Mouse (Mus musculus): Measurements from ENCODE around the gene Csnk2a2. TPM values are rescaled to one million over a fixed set of nuclear protein-coding genes. Genes with fewer than 3 reads are reported as not detected.

Gene Csnk2a2
- polyA plus RNA-seq, 1 experiment from 2014 or later: 10.5 TPM

GRCm38 (mm10) chr8:95434233-95434632, 55.6 kb downstream of the Csnk2a2 start:
- Histone ChIP-seq H3K9me3 (no peaks in the 10 kb centered on the region), H3K9ac (peak overlapping the region; percentile 94), H3K27me3 (replicated peaks) (no peaks in the 10 kb centered on the region), H3K27ac (peak overlapping the region; percentile 93), H3K36me3 (no peaks in the 10 kb centered on the region), H3K4me1 (replicated peaks) (peaks cover 34% of the 10 kb centered on the region), H3K4me2 (replicated peaks) (peak overlapping the region; percentile 78), H3K4me3 (replicated peaks) (peak overlapping the region; percentile 95)
- under 1% methylated on average over 25 of the region's 25 CpGs for WGBS
- peak; percentile 53 for ATAC-seq

DNA sequence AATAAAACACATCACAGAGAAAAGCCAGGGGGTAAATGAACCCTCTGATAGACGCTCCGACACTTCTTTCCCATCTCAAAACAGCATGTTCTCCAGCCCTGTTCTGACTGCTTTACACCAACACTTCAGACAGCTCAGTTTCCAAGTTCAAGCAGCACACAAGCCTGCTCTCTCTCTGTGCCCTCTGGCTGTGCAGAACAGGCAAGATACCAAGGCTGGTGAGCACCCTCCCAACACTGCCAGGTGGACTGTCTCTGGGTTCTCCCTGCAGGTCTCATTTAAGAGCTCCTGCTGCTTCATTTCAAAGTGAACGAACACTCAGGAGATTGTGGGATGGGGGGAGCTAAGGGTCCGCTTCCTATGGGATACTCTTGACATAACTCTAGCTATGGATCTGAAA, 56.7 kb downstream of the Csnk2a2 start:
- 58% methylated on average over 4 of the region's 4 CpGs for WGBS
- Histone ChIP-seq H3K27ac (no peak overlapping the region), H3K36me3 (no peaks in the 10 kb centered on the region), H3K9ac (peak overlapping the region; percentile 94), H3K9me3 (no peaks in the 10 kb centered on the region), H3K27me3 (replicated peaks) (no peaks in the 10 kb centered on the region), H3K4me2 (replicated peaks) (peak overlapping the region; percentile 78), H3K4me3 (replicated peaks) (peak overlapping the region; percentile 95), H3K4me1 (replicated peaks) (peaks cover 41% of the 10 kb centered on the region)
- no peak for ATAC-seq

GRCm38 (mm10) chr8:95432471-95432870, 57.4 kb downstream of the Csnk2a2 start:
- Histone ChIP-seq H3K27me3 (replicated peaks) (no peaks in the 10 kb centered on the region), H3K4me3 (replicated peaks) (no peak overlapping the region), H3K36me3 (no peaks in the 10 kb centered on the region), H3K4me2 (replicated peaks) (0 out of 2 replicates have a peak overlapping the region, but pooled peaks have one; percentile 78), H3K9ac (0 out of 2 replicates have a peak overlapping the region, but pooled peaks have one; percentile 94), H3K4me1 (replicated peaks) (peaks cover 48% of the 10 kb centered on the region), H3K27ac (no peak overlapping the region), H3K9me3 (no peaks in the 10 kb centered on the region)
- ATAC-seq: no peak
- WGBS: 53% methylated on average over 3 of the region's 3 CpGs

- WGBS: 21% methylated on average over 3 of the region's 3 CpGs
- no peak for ATAC-seq
- H3K4me1 ChIP-seq (replicated peaks): peaks cover 58% of the 10 kb centered on the region
- H3K4me3 ChIP-seq (replicated peaks): no peak overlapping the region
- no peaks in the 10 kb centered on the region for H3K9me3 ChIP-seq
- no peaks in the 10 kb centered on the region for H3K27me3 ChIP-seq (replicated peaks)
- H3K36me3 ChIP-seq: no peaks in the 10 kb centered on the region
- H3K9ac ChIP-seq: no peak overlapping the region
- H3K4me2 ChIP-seq (replicated peaks): peak overlapping the region; percentile 31
- H3K27ac ChIP-seq: peak overlapping the region; percentile 61
These were observed 59.9 kb downstream of the Csnk2a2 start for GRCm38 (mm10) chr8:95429945-95430344.

DNA sequence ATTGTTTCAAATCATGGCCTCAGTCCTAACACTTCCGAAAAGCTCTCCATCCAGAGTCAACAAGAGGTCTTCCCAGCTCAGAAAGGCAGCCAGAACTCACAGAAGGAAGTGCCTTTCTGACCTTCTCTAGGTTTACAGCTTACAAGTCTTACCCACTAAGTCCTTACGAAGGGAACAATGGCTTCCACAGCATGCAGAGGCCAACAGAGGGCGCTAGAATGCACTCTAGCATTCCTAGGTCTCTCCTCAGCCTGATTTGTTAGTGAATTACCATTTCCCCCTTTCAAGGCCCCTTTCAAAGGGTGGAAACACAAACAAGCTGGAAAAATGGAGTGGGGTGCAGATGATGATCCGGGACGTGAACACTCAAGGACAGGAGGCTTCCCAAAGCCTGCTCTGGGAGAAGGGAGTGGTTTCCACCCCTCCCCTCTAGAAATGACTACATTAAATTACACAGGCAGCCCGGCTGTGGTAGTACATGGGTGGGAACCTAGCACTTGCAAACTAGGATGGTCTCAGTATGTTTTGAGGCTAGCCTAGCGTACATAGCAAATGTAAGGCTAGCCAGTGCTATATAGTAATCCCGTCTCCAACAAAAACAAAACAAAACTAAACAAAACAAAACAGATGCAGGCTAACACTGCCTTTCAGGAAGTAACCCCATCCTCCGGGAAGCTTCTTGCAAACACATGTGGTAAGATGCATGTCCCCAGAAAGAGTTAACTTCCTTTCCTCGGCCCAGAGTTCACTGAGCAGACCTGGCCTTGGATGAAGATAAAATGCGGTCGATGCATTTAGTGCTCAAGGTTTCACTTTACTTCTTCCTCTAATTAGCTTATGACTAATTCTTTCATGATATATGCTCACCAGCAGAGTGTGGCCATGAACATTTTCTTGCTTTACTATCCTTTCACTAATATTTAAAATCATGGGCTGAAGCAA, 62.0 kb downstream of the Csnk2a2 start:
- no peaks in the 10 kb centered on the region for H3K36me3 ChIP-seq
- peaks cover 54% of the 10 kb centered on the region for H3K4me1 ChIP-seq (replicated peaks)
- H3K4me3 ChIP-seq (replicated peaks): no peak overlapping the region
- H3K9me3 ChIP-seq: no peaks in the 10 kb centered on the region
- peak overlapping the region; percentile 69 for H3K27ac ChIP-seq
- H3K9ac ChIP-seq: no peak overlapping the region
- peak; percentile 64 for ATAC-seq
- peak overlapping the region; percentile 45 for H3K4me2 ChIP-seq (replicated peaks)
- no peaks in the 10 kb centered on the region for H3K27me3 ChIP-seq (replicated peaks)
- WGBS: 20% methylated on average over 12 of the region's 12 CpGs

DNA sequence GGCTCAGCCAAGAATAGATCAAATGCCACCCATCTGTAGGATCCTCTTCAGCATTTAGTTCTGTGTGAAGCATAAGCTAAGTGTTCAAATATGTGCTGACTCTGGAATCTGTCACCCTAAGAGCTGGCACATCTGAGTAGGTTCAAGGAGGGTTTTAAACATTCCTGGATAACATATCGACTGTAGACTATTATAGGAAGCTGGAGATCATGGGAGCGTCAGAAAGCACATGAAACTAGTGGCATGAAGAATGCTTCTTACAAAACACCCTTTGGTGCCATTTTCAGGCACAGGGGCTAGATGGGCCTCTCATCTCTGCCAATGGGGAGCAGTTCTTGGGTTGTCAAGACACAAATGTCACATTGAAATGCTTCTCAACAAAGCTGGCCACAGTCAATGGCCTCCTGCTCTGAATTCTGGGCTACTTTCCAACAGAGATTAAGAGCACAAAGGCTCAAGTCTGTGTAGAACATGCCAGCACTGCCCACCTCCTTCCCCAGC, 63.0 kb downstream of the Csnk2a2 start:
- ATAC-seq: no peak
- no peak overlapping the region for H3K4me2 ChIP-seq (replicated peaks)
- no peak overlapping the region for H3K4me3 ChIP-seq (replicated peaks)
- H3K9me3 ChIP-seq: no peaks in the 10 kb centered on the region
- H3K9ac ChIP-seq: 0 out of 2 replicates have a peak overlapping the region, but pooled peaks have one; percentile 20
- H3K27ac ChIP-seq: peak overlapping the region; percentile 69
- H3K4me1 ChIP-seq (replicated peaks): peaks cover 45% of the 10 kb centered on the region
- WGBS: 50% methylated on average over 2 of the region's 2 CpGs
- no peaks in the 10 kb centered on the region for H3K27me3 ChIP-seq (replicated peaks)
- H3K36me3 ChIP-seq: 0 out of 2 replicates have a peak, but pooled peaks cover 5% of the 10 kb centered on the region

GRCm38 (mm10) chr8:95424682-95425081, 65.2 kb downstream of the Csnk2a2 start:
- peaks cover 33% of the 10 kb centered on the region for H3K4me1 ChIP-seq (replicated peaks)
- ATAC-seq: peak; percentile 19; the same call in 1 of the 2 replicates
- H3K27me3 ChIP-seq (replicated peaks): no peaks in the 10 kb centered on the region
- H3K4me2 ChIP-seq (replicated peaks): no peak overlapping the region
- H3K36me3 ChIP-seq: peaks cover 18% of the 10 kb centered on the region
- no peak overlapping the region for H3K9ac ChIP-seq
- no peak overlapping the region for H3K27ac ChIP-seq
- no peak overlapping the region for H3K4me3 ChIP-seq (replicated peaks)
- 70% methylated on average over 7 of the region's 7 CpGs for WGBS
- H3K9me3 ChIP-seq: no peaks in the 10 kb centered on the region

DNA sequence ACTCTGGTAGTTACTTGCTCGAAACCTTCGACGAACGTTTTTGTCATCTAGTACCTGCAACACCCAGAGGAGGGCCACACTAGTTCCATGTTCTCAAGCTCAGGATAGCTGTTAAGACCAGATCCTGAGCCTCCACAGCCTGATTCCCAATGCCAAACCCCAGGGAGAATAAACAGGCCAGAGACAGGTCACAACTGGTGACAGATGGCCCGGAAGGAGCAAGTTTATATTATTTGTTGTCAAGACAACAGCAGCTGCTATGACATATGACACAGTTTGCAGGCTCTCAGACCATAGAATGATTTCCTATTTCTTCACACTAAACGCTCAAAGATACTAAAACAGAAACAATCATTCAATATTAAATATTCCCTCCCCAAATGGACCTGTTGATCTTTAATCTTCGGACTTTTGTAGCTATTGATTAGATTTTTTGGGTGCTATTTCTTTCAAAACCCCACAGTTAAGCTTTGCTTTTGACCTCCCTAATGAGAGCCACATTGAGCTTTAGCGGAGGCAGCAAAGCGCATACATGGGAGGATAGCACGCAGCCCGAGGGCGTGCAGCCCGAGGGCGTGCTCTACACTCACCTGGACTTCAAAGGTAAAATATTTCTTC, 67.5 kb downstream of the Csnk2a2 start:
- Histone ChIP-seq H3K27ac (no peak overlapping the region), H3K9ac (no peak overlapping the region), H3K4me1 (replicated peaks) (peaks cover 14% of the 10 kb centered on the region), H3K9me3 (no peaks in the 10 kb centered on the region), H3K4me2 (replicated peaks) (no peak overlapping the region), H3K4me3 (replicated peaks) (no peak overlapping the region), H3K27me3 (replicated peaks) (no peaks in the 10 kb centered on the region), H3K36me3 (peaks cover 18% of the 10 kb centered on the region)
- 91% methylated on average over 14 of the region's 14 CpGs for WGBS
- no peak for ATAC-seq

- Histone ChIP-seq H3K27me3 (replicated peaks) (no peaks in the 10 kb centered on the region), H3K4me1 (replicated peaks) (0 out of 2 replicates have a peak, but pooled peaks cover 8% of the 10 kb centered on the region), H3K4me2 (replicated peaks) (no peak overlapping the region), H3K36me3 (no peaks in the 10 kb centered on the region), H3K4me3 (replicated peaks) (no peak overlapping the region), H3K9me3 (no peaks in the 10 kb centered on the region), H3K9ac (no peak overlapping the region), H3K27ac (no peak overlapping the region)
- 47% methylated on average over 10 of the region's 10 CpGs for WGBS
- peak; percentile 47; the same call in 1 of the 2 replicates for ATAC-seq
These were observed 78.4 kb downstream of the Csnk2a2 start for GRCm38 (mm10) chr8:95411309-95411972.

GRCm38 (mm10) chr8:95409518-95409917, 80.3 kb downstream of the Csnk2a2 start:
- WGBS: 62% methylated on average over 5 of the region's 5 CpGs
- Histone ChIP-seq H3K9me3 (no peaks in the 10 kb centered on the region), H3K4me1 (replicated peaks) (0 out of 2 replicates have a peak, but pooled peaks cover 8% of the 10 kb centered on the region), H3K36me3 (no peaks in the 10 kb centered on the region), H3K4me3 (replicated peaks) (no peak overlapping the region), H3K27me3 (replicated peaks) (no peaks in the 10 kb centered on the region), H3K9ac (no peak overlapping the region), H3K27ac (no peak overlapping the region), H3K4me2 (replicated peaks) (no peak overlapping the region)
- ATAC-seq: no peak

- H3K4me3 ChIP-seq (replicated peaks): no peak overlapping the region
- H3K4me2 ChIP-seq (replicated peaks): no peak overlapping the region
- ATAC-seq: no peak
- no peaks in the 10 kb centered on the region for H3K36me3 ChIP-seq
- H3K4me1 ChIP-seq (replicated peaks): peaks cover 12% of the 10 kb centered on the region
- H3K9ac ChIP-seq: no peak overlapping the region
- H3K27ac ChIP-seq: no peak overlapping the region
- WGBS: 73% methylated on average over 7 of the region's 7 CpGs
- no peaks in the 10 kb centered on the region for H3K27me3 ChIP-seq (replicated peaks)
- H3K9me3 ChIP-seq: no peaks in the 10 kb centered on the region
These were observed 88.7 kb downstream of the Csnk2a2 start for GRCm38 (mm10) chr8:95401091-95401490.

DNA sequence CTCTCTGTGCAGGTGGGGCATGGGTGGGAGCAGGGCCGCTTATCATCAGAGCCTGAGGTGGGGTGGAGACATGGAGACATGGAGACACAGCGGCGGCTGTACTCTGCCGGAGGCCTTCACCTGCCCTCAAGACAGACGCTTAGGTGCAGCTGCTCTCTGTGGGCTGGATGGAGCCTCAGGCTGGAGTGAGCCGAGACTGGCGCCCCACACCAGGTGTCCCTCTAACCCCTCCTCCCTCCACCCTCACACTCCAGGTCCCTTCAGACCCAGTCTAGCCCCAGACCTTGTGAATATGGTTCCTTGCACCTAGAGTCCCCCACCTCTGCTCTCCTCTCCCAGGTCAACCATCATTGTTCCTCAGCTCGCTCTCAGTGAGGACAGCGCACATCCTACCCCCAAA, 90.7 kb downstream of the Csnk2a2 start:
- H3K9ac ChIP-seq: no peak overlapping the region
- no peak overlapping the region for H3K4me3 ChIP-seq (replicated peaks)
- no peaks in the 10 kb centered on the region for H3K27me3 ChIP-seq (replicated peaks)
- 79% methylated on average over 9 of the region's 9 CpGs for WGBS
- no peak overlapping the region for H3K27ac ChIP-seq
- H3K36me3 ChIP-seq: no peaks in the 10 kb centered on the region
- no peak overlapping the region for H3K4me2 ChIP-seq (replicated peaks)
- no peak for ATAC-seq
- H3K4me1 ChIP-seq (replicated peaks): peaks cover 20% of the 10 kb centered on the region
- H3K9me3 ChIP-seq: no peaks in the 10 kb centered on the region
